Mouse (Mus musculus) myocyte (in vitro differentiated cells): ENCODE data around the gene Dscaml1.

ENCODE experiments used
- CEBPB ChIP-seq: IDR thresholded peaks from 2 replicates; pipeline ENCODE4 v1.6.1; 2011; ENCODE audit warnings: mild to moderate bottlenecking, moderate library complexity; ENCODE audit not compliant: poor library complexity, insufficient read depth, severe bottlenecking
- E2F4 ChIP-seq: IDR thresholded peaks from one replicate; pipeline ENCODE4 v1.6.1; 2011; ENCODE audit warnings: mild to moderate bottlenecking, control low read depth, moderate library complexity; ENCODE audit not compliant: insufficient read depth
- MAX ChIP-seq: IDR thresholded peaks from one replicate; pipeline ENCODE4 v1.6.1; 2011; ENCODE audit warnings: low read depth, mild to moderate bottlenecking, control low read depth
- MYOD1 ChIP-seq, 3 experiments: IDR thresholded peaks; one replicate each; pipeline ENCODE4 v1.6.1; 2011; ENCODE audit warnings: control low read depth in 2 of 3, low read depth in 2 of 3, mild to moderate bottlenecking in 2 of 3, moderate library complexity in 1 of 3; ENCODE audit not compliant: insufficient read length in 2 of 3, control insufficient read depth in 1 of 3
- POLR2A ChIP-seq: IDR thresholded peaks from one replicate; pipeline ENCODE4 v1.6.1; 2011; ENCODE audit warnings: low read depth, mild to moderate bottlenecking, control low read depth, moderate library complexity; ENCODE audit not compliant: insufficient read length
- POLR2AphosphoS2 ChIP-seq: IDR thresholded peaks from one replicate; pipeline ENCODE4 v1.6.1; 2011; ENCODE audit warnings: low read depth, control low read depth; ENCODE audit not compliant: insufficient read length
- REST ChIP-seq: IDR thresholded peaks from one replicate; pipeline ENCODE4 v1.6.1; 2011; ENCODE audit warnings: mild to moderate bottlenecking, control low read depth, moderate library complexity; ENCODE audit not compliant: insufficient read depth, insufficient read length
- SRF ChIP-seq: IDR thresholded peaks from one replicate; pipeline ENCODE4 v1.6.1; 2011; ENCODE audit warnings: low read depth; ENCODE audit not compliant: control insufficient read depth, insufficient read length
- TCF12 ChIP-seq: IDR thresholded peaks from one replicate; pipeline ENCODE4 v1.6.1; 2011; ENCODE audit warnings: mild to moderate bottlenecking, control low read depth; ENCODE audit not compliant: poor library complexity, insufficient read depth, severe bottlenecking
- TCF3 ChIP-seq: IDR thresholded peaks from one replicate; pipeline ENCODE4 v1.6.1; 2011; ENCODE audit warnings: low read depth, control low read depth; ENCODE audit not compliant: insufficient read length
- USF1 ChIP-seq: IDR thresholded peaks from one replicate; pipeline ENCODE4 v1.6.1; 2011; ENCODE audit warnings: low read depth, mild to moderate bottlenecking, control low read depth, moderate library complexity

DNA sequence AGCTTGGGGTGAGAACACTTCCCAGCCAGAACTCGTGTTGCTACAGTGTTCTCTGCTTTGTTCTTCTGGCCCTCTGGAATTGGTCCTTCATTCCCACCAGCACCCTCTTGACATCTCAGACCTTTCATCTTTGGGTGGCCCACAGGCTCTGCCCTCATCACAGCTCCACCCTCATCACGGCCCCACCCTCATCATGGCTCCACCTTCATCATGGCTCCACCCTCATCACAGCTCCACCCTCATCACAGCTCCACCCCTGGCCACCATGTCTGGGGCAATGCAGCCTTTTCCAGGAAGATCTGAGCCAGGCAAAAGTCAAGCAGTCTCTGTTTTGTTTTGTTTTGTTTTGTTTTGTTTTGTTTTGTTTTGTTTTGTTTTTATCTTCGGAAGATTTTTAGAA is 289.0 kb downstream of the Dscaml1 start:
- TF ChIP-seq E2F4: no peak
- TF ChIP-seq TCF3: no peak
- TF ChIP-seq USF1: no peak
- no peak for TF ChIP-seq POLR2A
- no peak for TF ChIP-seq MAX
- TF ChIP-seq CEBPB: no peak
- TF ChIP-seq TCF12: no peak
- TF ChIP-seq POLR2AphosphoS2: no peak
- TF ChIP-seq SRF: no peak
- TF ChIP-seq MYOD1 (IDR thresholded peaks at IDR 0.05; ENCODE audit: control insufficient read depth in 1 of 3, insufficient read length in 2 of 3, low read depth in 2 of 3): no peak
- TF ChIP-seq REST: no peak
